Mouse (Mus musculus) bone marrow macrophage, adult 2 months (primary cell): ENCODE results near the gene Cfap54. TPM values are rescaled to one million over a fixed set of nuclear protein-coding genes. Genes with fewer than 3 reads are reported as not detected.

ENCODE experiments used
- H3K27ac ChIP-seq: 2 replicates; pipeline ENCODE4 v1.5.1; 2012; ENCODE audit warnings: low read depth, low read length; ENCODE audit not compliant: insufficient read depth
- H3K4me1 ChIP-seq: 2 replicates; pipeline ENCODE4 v1.6.1; 2012; ENCODE audit warnings: low read length; ENCODE audit not compliant: control insufficient read depth, insufficient read depth
- H3K4me3 ChIP-seq: 2 replicates; pipeline ENCODE4 v1.5.1; 2012; ENCODE audit warnings: mild to moderate bottlenecking, low read length, moderate library complexity; ENCODE audit not compliant: insufficient read depth
- CTCF ChIP-seq: IDR thresholded peaks from 2 replicates; pipeline ENCODE4 v1.5.1; 2012; ENCODE audit warnings: low read depth, mild to moderate bottlenecking, low read length, moderate library complexity
- POLR2A ChIP-seq: IDR thresholded peaks from 2 replicates; pipeline ENCODE4 v1.6.1; 2012; ENCODE audit warnings: mild to moderate bottlenecking, low read depth, low read length, borderline replicate concordance
- polyA plus RNA-seq: library from polyadenylated mRNA; stranded (reverse); fragments of >200 nt; gene quantifications from 2 replicates; pipeline ENCODE4 v1.2.4, GENCODE M21; 2012; ENCODE audit not compliant: missing spikeins, insufficient read depth, insufficient read length

Gene Cfap54
- polyA plus RNA-seq, 1 experiment, result not detected

GRCm38 (mm10) chr10:93121262-93121860, 39.9 kb upstream of the Cfap54 start:
- H3K27ac ChIP-seq, result no peak overlapping the region
- H3K4me1 ChIP-seq, result peaks cover 15% of the 10 kb centered on the region
- no peak overlapping the region for H3K4me3 ChIP-seq
- TF ChIP-seq CTCF (no peak), POLR2A (no peak)

- H3K4me1 ChIP-seq, result peaks cover 17% of the 10 kb centered on the region
- no peak overlapping the region for H3K4me3 ChIP-seq
- H3K27ac ChIP-seq, result no peak overlapping the region
- TF ChIP-seq CTCF (no peak), POLR2A (no peak)
Measured at GRCm38 (mm10) chr10:93119809-93120208, 38.4 kb upstream of the Cfap54 start.

- no peak for TF ChIP-seq CTCF
- TF ChIP-seq POLR2A, result no peak
- Histone ChIP-seq H3K4me1 (peaks cover 3% of the 10 kb centered on the region), H3K4me3 (no peak overlapping the region), H3K27ac (no peak overlapping the region)
Measured at GRCm38 (mm10) chr10:93116636-93117035, 35.2 kb upstream of the Cfap54 start.

GRCm38 (mm10) chr10:93115743-93116142, 34.3 kb upstream of the Cfap54 start:
- TF ChIP-seq POLR2A, result no peak
- no peak for TF ChIP-seq CTCF
- peaks cover 3% of the 10 kb centered on the region for H3K4me1 ChIP-seq
- no peak overlapping the region for H3K27ac ChIP-seq
- H3K4me3 ChIP-seq, result no peak overlapping the region

- Histone ChIP-seq H3K4me3 (no peak overlapping the region), H3K4me1 (peaks cover 3% of the 10 kb centered on the region), H3K27ac (no peak overlapping the region)
- TF ChIP-seq POLR2A (no peak), CTCF (no peak)
Measured at GRCm38 (mm10) chr10:93114782-93115181, 33.4 kb upstream of the Cfap54 start.

- H3K27ac ChIP-seq, result no peak overlapping the region
- no peak overlapping the region for H3K4me3 ChIP-seq
- H3K4me1 ChIP-seq, result peaks cover 3% of the 10 kb centered on the region
- TF ChIP-seq POLR2A, result no peak
- TF ChIP-seq CTCF, result no peak
Measured at GRCm38 (mm10) chr10:93113968-93114367, 32.5 kb upstream of the Cfap54 start.

- Histone ChIP-seq H3K27ac (no peak overlapping the region), H3K4me3 (no peak overlapping the region), H3K4me1 (peaks cover 3% of the 10 kb centered on the region)
- TF ChIP-seq CTCF (no peak), POLR2A (no peak)
Measured at GRCm38 (mm10) chr10:93112021-93112420, 30.6 kb upstream of the Cfap54 start.

- H3K4me3 ChIP-seq, result no peak overlapping the region
- peaks cover 3% of the 10 kb centered on the region for H3K4me1 ChIP-seq
- H3K27ac ChIP-seq, result no peak overlapping the region
- TF ChIP-seq POLR2A (no peak), CTCF (no peak)
Measured at GRCm38 (mm10) chr10:93111412-93111811, 30.0 kb upstream of the Cfap54 start.

GRCm38 (mm10) chr10:93105358-93105757, 23.9 kb upstream of the Cfap54 start:
- H3K4me3 ChIP-seq, result no peak overlapping the region
- TF ChIP-seq POLR2A, result no peak
- TF ChIP-seq CTCF, result no peak
- H3K4me1 ChIP-seq, result no peaks in the 10 kb centered on the region
- no peak overlapping the region for H3K27ac ChIP-seq

GRCm38 (mm10) chr10:93104357-93104756, 22.9 kb upstream of the Cfap54 start:
- no peaks in the 10 kb centered on the region for H3K4me1 ChIP-seq
- H3K27ac ChIP-seq, result no peak overlapping the region
- TF ChIP-seq POLR2A (no peak), CTCF (no peak)
- no peak overlapping the region for H3K4me3 ChIP-seq

- no peak overlapping the region for H3K27ac ChIP-seq
- H3K4me3 ChIP-seq, result no peak overlapping the region
- H3K4me1 ChIP-seq, result no peaks in the 10 kb centered on the region
- no peak for TF ChIP-seq POLR2A
- no peak for TF ChIP-seq CTCF
Measured at GRCm38 (mm10) chr10:93103676-93104075, 22.3 kb upstream of the Cfap54 start.
